Mouse (Mus musculus): ENCODE results near the gene Cnn1. TPM values are rescaled to one million over a fixed set of nuclear protein-coding genes. Genes with fewer than 3 reads are reported as not detected.
A peak's percentile ranks its signal among the peaks of the same experiment; 100 is the strongest.

The Cnn1 gene
- polyA plus RNA-seq (2016; fragmentation: Nextera tagmentation; extraction: Ambion mirVana), result 1.4 and 1.5 TPM in 2 replicates

DNA sequence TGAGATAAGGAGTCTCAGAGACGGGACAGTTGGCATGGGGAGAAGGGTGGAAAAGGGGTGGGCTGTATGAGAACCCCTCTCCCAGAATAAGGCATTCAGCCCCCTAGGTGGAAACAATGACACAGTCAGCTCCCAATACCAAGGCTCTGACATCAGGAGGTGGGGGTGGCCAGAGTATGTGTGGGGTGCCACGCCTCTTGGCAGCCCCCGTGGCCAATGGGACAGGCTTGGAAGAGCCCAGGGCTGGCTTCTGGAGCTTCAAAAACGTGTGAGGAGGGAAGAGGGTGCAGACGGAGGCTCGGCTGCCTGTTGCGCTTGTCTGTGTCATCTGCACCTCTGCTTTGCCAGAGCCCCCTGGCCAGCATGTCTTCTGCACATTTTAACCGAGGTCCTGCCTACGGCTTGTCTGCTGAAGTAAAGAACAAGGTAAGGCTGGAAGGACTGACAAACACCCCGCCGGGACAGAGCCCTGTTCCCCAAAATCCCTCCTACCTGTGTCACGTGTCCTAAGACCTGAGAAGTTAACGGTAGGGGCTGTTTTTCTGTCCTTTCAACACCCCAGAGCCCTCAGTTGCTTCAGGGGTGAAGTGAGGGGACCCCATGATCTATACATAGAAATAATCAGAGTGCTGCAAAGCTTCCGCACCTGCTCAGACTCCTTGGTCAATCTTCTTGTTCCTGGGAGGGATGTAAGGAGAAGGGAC is at the start of gene Cnn1:
Cnn1 (plus strand) TSS at position 224 of the 704 bp plus-strand sequence.
- Histone ChIP-seq H3K36me3 (no peaks in the 10 kb centered on the region), H3K4me2 (peak within 1 kb of the TSS; percentile 26), H3K9me3 (no peaks in the 10 kb centered on the region), H3K4me3 (replicated peaks) (peak within 1 kb of the TSS; percentile 12; the same call in 1 of the 2 replicates), H3K27me3 (peaks cover 63% of the 10 kb centered on the region), H3K9ac (replicated peaks) (0 out of 2 replicates have a peak within 1 kb of the TSS, but pooled peaks have one; percentile 8), H3K27ac (no peak within 1 kb of the TSS), H3K4me1 (replicated peaks) (peaks cover 10% of the 10 kb centered on the region)
- no peak for ATAC-seq (ENCODE audit: insufficient number of reproducible peaks, insufficient read depth, low FRiP score, low TSS enrichment, low read depth)
- 5% methylated on average over 14 of the region's 14 CpGs for WGBS

DNA sequence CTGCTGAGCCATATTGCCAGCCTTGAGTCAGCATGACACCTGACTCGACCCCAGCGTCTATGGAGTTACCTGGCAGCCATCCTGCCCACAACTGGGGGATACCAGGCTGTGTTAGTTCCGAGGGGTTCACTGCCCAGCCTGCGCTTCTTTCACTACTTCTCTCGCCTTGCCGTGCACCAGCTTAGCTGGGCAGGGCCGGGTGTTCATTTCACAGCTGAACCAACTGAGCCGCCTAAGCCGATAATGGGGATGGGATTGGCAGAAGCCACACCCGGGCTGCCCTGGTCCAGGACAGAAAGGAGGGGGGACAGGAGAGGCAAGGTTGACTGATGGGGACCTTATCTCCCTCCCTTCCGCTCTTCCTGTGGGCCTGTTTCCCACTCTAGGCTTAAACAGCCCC is 49.7 kb upstream of the Cnn1 start:
- Histone ChIP-seq H3K9me3 (no peaks in the 10 kb centered on the region), H3K9ac (replicated peaks) (no peak overlapping the region), H3K27me3 (peaks cover 76% of the 10 kb centered on the region), H3K4me2 (no peak overlapping the region), H3K4me1 (replicated peaks) (peaks cover 19% of the 10 kb centered on the region), H3K36me3 (no peaks in the 10 kb centered on the region), H3K27ac (no peak overlapping the region), H3K4me3 (replicated peaks) (no peak overlapping the region)
- WGBS, result 75% methylated on average over 11 of the region's 11 CpGs
- ATAC-seq (ENCODE audit: insufficient number of reproducible peaks, insufficient read depth, low FRiP score, low TSS enrichment, low read depth), result no peak

DNA sequence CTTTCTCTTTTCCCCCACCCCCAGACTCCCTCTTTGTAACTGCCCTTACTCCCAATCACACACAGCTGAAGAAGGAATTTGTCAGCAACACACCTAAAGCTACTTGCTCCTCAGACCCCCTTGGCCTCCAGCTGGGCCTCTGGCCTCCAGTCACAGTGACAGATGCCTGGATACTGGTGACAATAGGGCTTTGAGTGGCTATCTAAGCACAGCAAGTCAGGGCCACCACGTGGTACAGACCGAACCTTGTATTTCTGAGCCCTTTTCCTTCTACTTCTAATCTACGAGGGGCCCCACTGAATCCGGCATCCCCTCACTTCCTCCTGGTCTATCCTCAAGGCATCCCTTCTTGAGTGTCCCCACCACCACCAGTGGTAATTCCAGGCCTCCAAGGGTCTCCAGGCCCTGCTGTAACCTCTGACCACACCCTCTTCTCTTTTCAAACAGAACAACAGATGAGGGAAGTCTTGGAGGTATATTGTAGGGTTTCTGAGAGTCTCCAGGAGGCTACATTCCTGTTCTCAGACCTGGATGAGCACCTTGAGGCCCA is 49.2 kb upstream of the Cnn1 start:
- Histone ChIP-seq H3K4me3 (replicated peaks) (peak overlapping the region; percentile 42; the same call in 1 of the 2 replicates), H3K9ac (replicated peaks) (no peak overlapping the region), H3K27ac (no peak overlapping the region), H3K9me3 (no peaks in the 10 kb centered on the region), H3K4me1 (replicated peaks) (peaks cover 23% of the 10 kb centered on the region), H3K36me3 (no peaks in the 10 kb centered on the region), H3K27me3 (peaks cover 81% of the 10 kb centered on the region), H3K4me2 (no peak overlapping the region)
- ATAC-seq (ENCODE audit: insufficient number of reproducible peaks, insufficient read depth, low FRiP score, low TSS enrichment, low read depth), result no peak
- WGBS, result 68% methylated on average over 4 of the region's 4 CpGs

DNA sequence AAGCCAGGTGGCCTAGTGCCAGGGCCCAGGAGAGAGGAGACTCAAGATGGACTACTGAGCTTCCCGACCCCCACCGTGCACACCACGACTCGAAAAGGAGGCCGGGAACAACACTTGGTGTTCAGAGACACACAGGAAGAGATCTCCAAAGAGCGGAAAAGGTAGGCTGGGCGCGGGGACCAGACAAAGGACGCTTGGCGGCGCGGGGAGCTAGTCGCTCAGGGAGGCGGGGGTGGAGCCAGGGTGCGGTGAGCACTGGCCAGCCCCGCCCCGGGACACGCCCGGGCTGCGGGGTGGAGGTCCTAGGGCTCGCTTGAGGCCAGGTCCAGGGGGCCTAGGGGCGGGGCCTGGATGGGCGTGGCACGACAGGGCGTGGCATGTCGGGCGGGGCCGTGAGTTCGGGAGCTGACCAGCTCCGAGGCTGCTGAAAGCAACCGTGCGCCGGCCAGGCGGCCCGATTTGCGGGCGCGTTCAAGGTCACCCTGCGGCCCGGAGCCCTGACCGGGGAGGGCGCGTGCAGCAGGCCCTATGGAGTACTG is 48.6 kb upstream of the Cnn1 start:
- Histone ChIP-seq H3K4me1 (replicated peaks) (peaks cover 24% of the 10 kb centered on the region), H3K4me2 (peak overlapping the region; percentile 66), H3K36me3 (no peaks in the 10 kb centered on the region), H3K4me3 (replicated peaks) (peak overlapping the region; percentile 42), H3K9ac (replicated peaks) (peak overlapping the region; percentile 31; the same call in 1 of the 2 replicates), H3K27me3 (peaks cover 87% of the 10 kb centered on the region), H3K27ac (no peak overlapping the region), H3K9me3 (no peaks in the 10 kb centered on the region)
- WGBS, result 2% methylated on average over 42 of the region's 43 CpGs
- 0 out of 2 replicates have a peak, but pooled peaks have one; percentile 28 for ATAC-seq (ENCODE audit: insufficient number of reproducible peaks, insufficient read depth, low FRiP score, low TSS enrichment, low read depth)

DNA sequence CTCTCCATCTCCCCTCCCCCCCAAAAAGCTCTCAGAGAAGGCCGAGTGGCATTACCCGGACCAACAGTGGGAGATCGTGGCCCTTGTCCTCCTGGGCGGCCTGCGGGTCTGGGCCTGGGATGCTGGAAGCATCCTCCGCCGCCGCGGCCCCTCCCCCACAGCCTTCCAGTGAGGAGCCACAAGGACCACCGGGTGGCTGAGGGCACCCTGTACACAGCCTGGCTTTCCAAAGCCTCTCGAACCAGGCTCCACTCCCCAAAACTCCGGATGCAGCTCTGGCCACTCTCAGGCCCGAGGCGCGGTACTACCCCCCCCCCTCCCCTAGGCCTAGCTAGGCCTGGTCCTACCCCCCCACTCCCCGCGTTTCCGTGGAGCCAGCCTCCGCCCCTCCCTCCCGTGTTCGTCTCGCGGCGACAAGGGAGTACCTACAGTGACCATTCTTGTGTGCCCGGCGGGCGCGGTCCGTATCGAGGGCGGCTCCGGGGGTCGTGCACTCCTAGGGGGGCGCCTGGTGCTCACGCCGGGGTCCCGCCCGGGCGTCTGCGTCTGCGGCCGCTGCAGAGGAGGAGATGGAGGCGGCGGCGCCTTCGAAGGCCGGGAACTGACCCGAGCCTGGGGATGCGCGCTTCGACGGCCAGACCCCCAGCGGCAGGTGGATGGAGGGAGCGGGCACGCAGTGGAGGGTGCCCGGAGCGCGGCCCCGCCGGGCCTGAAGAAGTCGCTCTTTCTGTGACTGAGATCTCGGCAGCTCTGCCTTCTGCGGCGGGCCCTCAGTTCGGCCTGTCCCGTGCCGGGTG is 47.7 kb upstream of the Cnn1 start:
- peak overlapping the region; percentile 66 for H3K4me2 ChIP-seq
- no peaks in the 10 kb centered on the region for H3K36me3 ChIP-seq
- no peak overlapping the region for H3K27ac ChIP-seq
- WGBS, result under 1% methylated on average over 59 of the region's 67 CpGs
- peaks cover 24% of the 10 kb centered on the region for H3K4me1 ChIP-seq (replicated peaks)
- peaks cover 96% of the 10 kb centered on the region for H3K27me3 ChIP-seq
- ATAC-seq (ENCODE audit: insufficient number of reproducible peaks, insufficient read depth, low FRiP score, low TSS enrichment, low read depth), result no peak; the same call in 1 of the 2 replicates
- H3K9me3 ChIP-seq, result no peaks in the 10 kb centered on the region
- H3K4me3 ChIP-seq (replicated peaks), result peak overlapping the region; percentile 42
- H3K9ac ChIP-seq (replicated peaks), result peak overlapping the region; percentile 31; the same call in 1 of the 2 replicates

DNA sequence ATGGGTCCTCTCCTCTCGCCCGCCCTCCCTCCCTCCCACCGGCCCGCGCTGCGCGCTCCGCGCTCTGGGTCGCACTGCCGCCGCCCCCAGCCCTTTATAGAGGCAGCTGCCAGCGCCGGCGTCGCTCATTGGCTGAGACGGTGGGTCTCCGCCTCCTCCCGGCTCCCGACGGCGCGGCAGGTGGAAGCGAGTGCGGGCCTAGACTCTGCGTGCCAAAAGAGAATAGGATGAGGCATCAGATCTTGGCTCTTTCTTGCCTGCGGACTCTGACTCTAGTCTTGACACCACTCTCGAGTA is 47.1 kb upstream of the Cnn1 start, which contains the start of gene Elavl3:
Elavl3 (minus strand) TSS at position 66 of the 297 bp plus-strand sequence.
- Histone ChIP-seq H3K4me2 (peak within 1 kb of the TSS; percentile 66), H3K27ac (no peak within 1 kb of the TSS), H3K4me3 (replicated peaks) (peak within 1 kb of the TSS; percentile 42), H3K27me3 (peaks cover 96% of the 10 kb centered on the region), H3K9ac (replicated peaks) (peak within 1 kb of the TSS; percentile 31; the same call in 1 of the 2 replicates), H3K9me3 (no peaks in the 10 kb centered on the region), H3K36me3 (peaks cover 2% of the 10 kb centered on the region), H3K4me1 (replicated peaks) (peaks cover 24% of the 10 kb centered on the region)
- WGBS, result 1% methylated on average over 24 of the region's 28 CpGs
- ATAC-seq (ENCODE audit: insufficient number of reproducible peaks, insufficient read depth, low FRiP score, low TSS enrichment, low read depth), result no peak

DNA sequence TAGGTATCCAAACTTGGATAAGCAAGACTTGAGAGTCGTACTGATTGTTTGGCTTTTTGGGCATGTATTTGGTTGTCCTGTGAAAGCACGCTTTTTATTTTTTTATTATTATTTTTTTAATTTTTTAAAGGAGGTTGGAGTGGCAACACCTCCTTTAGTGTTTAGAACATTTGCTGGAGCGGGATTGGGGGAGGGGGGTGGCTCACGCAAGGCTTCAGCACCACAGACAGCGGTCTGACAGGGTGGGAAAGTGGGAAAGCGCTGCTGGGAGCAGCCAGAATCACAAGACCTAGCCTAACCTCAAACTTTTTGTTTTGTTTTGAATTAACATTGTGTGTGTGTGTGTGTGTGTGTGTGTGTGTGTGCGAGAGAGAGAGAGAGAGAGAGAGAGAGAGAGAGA is 45.4 kb upstream of the Cnn1 start:
- no peak overlapping the region for H3K4me3 ChIP-seq (replicated peaks)
- H3K4me2 ChIP-seq, result no peak overlapping the region
- 27% methylated on average over 7 of the region's 7 CpGs for WGBS
- H3K27me3 ChIP-seq, result peaks cover 79% of the 10 kb centered on the region
- H3K9ac ChIP-seq (replicated peaks), result no peak overlapping the region
- peaks cover 18% of the 10 kb centered on the region for H3K36me3 ChIP-seq
- no peak overlapping the region for H3K27ac ChIP-seq
- peaks cover 24% of the 10 kb centered on the region for H3K4me1 ChIP-seq (replicated peaks)
- no peaks in the 10 kb centered on the region for H3K9me3 ChIP-seq
- ATAC-seq (ENCODE audit: insufficient number of reproducible peaks, insufficient read depth, low FRiP score, low TSS enrichment, low read depth), result no peak

DNA sequence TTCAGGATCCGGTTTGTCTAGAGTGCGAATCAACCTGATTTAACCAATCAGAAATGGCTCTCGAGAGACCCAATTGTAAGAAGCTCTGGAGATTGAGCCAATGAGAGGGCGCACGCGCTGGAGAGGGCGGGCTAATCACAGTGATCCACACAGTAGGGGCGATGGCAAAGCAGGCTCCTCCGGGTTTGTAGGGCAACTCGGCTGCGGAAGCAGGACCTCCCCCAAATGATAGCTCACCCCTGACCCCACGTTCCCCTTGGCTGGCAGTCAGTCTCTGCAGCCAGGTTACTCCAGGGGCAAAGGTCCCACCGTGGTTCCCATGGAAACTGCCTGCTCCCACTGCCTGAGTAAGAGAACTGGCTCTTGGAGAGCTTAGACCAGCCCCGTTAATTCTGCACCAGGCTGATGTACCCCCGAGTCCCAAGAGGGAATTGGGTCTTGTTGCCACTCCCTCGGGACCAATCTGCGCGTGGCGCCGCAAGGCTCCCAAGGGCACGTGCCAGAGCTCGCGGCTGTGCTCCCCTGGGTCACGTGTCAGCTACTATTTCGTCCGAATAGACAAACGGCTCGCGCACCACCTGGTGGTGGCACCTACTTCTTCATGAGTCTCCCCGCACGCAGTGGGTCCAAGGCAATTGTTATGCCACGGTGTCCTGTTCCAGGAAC is 44.5 kb upstream of the Cnn1 start:
- ATAC-seq (ENCODE audit: insufficient number of reproducible peaks, insufficient read depth, low FRiP score, low TSS enrichment, low read depth), result no peak
- no peak overlapping the region for H3K9ac ChIP-seq (replicated peaks)
- H3K4me3 ChIP-seq (replicated peaks), result no peak overlapping the region
- 3% methylated on average over 32 of the region's 32 CpGs for WGBS
- H3K4me2 ChIP-seq, result peak overlapping the region; percentile 26
- H3K9me3 ChIP-seq, result no peaks in the 10 kb centered on the region
- H3K4me1 ChIP-seq (replicated peaks), result peaks cover 24% of the 10 kb centered on the region
- H3K36me3 ChIP-seq, result peaks cover 25% of the 10 kb centered on the region
- no peak overlapping the region for H3K27ac ChIP-seq
- peaks cover 71% of the 10 kb centered on the region for H3K27me3 ChIP-seq

DNA sequence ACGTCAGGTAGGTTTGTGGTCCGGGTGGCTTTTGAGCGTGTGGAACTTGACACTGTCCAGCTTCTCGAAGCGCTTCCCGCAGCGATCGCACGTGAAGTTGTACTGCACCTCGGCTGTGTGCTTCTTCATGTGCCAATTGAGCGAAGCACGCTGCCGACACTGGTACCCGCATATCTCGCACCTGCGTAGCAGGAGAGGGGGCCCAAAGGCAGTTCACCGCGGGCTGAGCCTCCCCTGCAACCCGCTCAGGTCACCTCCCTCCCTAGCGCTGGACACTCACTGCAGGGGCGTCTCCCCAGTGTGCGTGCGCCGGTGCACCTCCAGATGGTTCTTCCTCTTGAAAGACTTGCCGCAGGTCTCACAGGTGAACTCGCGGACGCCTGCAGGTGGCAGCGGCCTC is 43.3 kb upstream of the Cnn1 start:
- peaks cover 59% of the 10 kb centered on the region for H3K27me3 ChIP-seq
- H3K9ac ChIP-seq (replicated peaks), result no peak overlapping the region
- 36% methylated on average over 29 of the region's 29 CpGs for WGBS
- no peaks in the 10 kb centered on the region for H3K9me3 ChIP-seq
- peaks cover 29% of the 10 kb centered on the region for H3K36me3 ChIP-seq
- no peak for ATAC-seq (ENCODE audit: insufficient number of reproducible peaks, insufficient read depth, low FRiP score, low TSS enrichment, low read depth)
- H3K4me2 ChIP-seq, result no peak overlapping the region
- no peak overlapping the region for H3K27ac ChIP-seq
- H3K4me1 ChIP-seq (replicated peaks), result peaks cover 20% of the 10 kb centered on the region
- H3K4me3 ChIP-seq (replicated peaks), result no peak overlapping the region

DNA sequence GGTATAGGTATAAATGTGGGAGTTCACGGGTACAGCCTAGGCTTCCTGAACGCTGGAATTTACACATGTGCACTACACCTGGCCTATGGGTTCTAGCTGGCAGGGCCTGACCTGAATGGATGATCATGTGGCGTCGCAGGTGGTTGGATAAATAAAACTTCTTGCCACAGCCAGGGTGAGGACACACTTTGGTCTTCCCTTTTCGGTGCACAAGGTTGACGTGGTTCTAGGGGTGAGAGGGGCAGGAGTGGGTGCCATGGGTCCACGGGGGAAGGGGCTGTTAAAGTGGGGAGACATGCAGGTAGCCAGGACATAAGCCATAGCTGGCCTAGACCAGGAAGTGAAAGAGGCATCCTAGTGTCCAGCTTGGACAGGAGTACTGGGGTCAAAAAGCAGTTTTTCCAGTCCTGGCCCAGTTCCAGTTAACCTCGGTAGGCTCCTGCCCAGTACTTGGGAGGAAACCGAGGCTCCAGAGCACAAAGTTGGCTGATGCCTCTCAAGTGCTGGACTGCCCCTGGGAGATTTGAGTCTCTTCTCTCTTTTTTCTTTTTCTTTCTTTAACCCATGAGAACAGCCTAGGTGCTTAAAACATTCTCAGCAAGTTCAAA is 42.6 kb upstream of the Cnn1 start:
- Histone ChIP-seq H3K4me3 (replicated peaks) (no peak overlapping the region), H3K9ac (replicated peaks) (no peak overlapping the region), H3K4me2 (no peak overlapping the region), H3K9me3 (no peaks in the 10 kb centered on the region), H3K4me1 (replicated peaks) (peaks cover 13% of the 10 kb centered on the region), H3K27ac (no peak overlapping the region), H3K27me3 (peaks cover 52% of the 10 kb centered on the region), H3K36me3 (peaks cover 36% of the 10 kb centered on the region)
- ATAC-seq (ENCODE audit: insufficient number of reproducible peaks, insufficient read depth, low FRiP score, low TSS enrichment, low read depth), result no peak
- WGBS, result 78% methylated on average over 9 of the region's 9 CpGs
